In genomic region chr10:56373021-56373720, GRCm38 (mm10) we compare ENCODE assay signal across 8 mouse cellular contexts. TPM values are rescaled to one million over a fixed set of nuclear protein-coding genes. Genes with fewer than 3 reads are reported as not detected.
DNase-seq lines count a peak whose midpoint lies in the region; ATAC-seq and TF ChIP-seq lines count a peak whose summit lies in the region.
"Had no signal": no experiment of that assay in that cellular context is flagged by ENCODE, and none has a peak within 500 bp of the region (broad histone marks: within the 10 kb centered on the region; RNA-seq: fewer than 3 reads in every experiment).

No protein-coding gene starts in this region.

- ATAC-seq in lung, embryonic 16.5 days (ENCODE audit: low read depth), result peak; percentile 51; the same call in 1 of the 2 replicates
- ATAC-seq in embryonic facial prominence, embryonic 13.5 days (ENCODE audit: insufficient number of reproducible peaks, insufficient read depth, low FRiP score, low TSS enrichment, low read depth), result no peak
- ATAC-seq in hindbrain, postnatal 0 days, result peak; percentile 79; the same call in 1 of the 2 replicates
- peak; percentile 86 for ATAC-seq in neural tube, embryonic 14.5 days (ENCODE audit: low read depth)
- ATAC-seq in megakaryocyte, adult 5-6 weeks (ENCODE audit: poor library complexity, severe bottlenecking), result no peak

- 17% methylated on average over 8 of the region's 8 CpGs for WGBS in lung, embryonic 16.5 days
- 21% methylated on average over 8 of the region's 8 CpGs for WGBS in embryonic facial prominence, embryonic 13.5 days
- WGBS in hindbrain, postnatal 0 days, result 30% methylated on average over 8 of the region's 8 CpGs
- WGBS in neural tube, embryonic 14.5 days, result 23% methylated on average over 8 of the region's 8 CpGs

- H3K27me3 ChIP-seq in lung, embryonic 16.5 days (ENCODE audit: control insufficient read depth, insufficient read depth, low read depth, low read length), result no peaks in the 10 kb centered on the region
- no peaks in the 10 kb centered on the region for H3K27me3 ChIP-seq in embryonic facial prominence, embryonic 13.5 days
- 0 out of 2 replicates have a peak, but pooled peaks cover 6% of the 10 kb centered on the region for H3K27me3 ChIP-seq in hindbrain, postnatal 0 days (ENCODE audit: insufficient read depth, low read length)
- no peaks in the 10 kb centered on the region for H3K27me3 ChIP-seq in neural tube, embryonic 14.5 days (ENCODE audit: control insufficient read depth, insufficient read depth, low read length)
- H3K27me3 ChIP-seq: embryonic facial prominence, embryonic 12.5 days had no signal

- H3K27ac ChIP-seq in lung, embryonic 16.5 days (ENCODE audit: low read length), result no peak overlapping the region
- 0 out of 2 replicates have a peak overlapping the region, but pooled peaks have one; percentile 40 for H3K27ac ChIP-seq in embryonic facial prominence, embryonic 13.5 days
- H3K27ac ChIP-seq in hindbrain, postnatal 0 days, result no peak overlapping the region
- H3K27ac ChIP-seq in neural tube, embryonic 14.5 days (ENCODE audit: low read depth, low read length), result no peak overlapping the region

- no peak for DNase-seq in lung, postnatal 4 days
- DNase-seq in hindbrain, postnatal 0 days (ENCODE audit: low spot score), result peak; percentile 80
- DNase-seq in natural killer cell, adult 2 months (ENCODE audit: low spot score in 2 of 2), result no peak

- H3K9me3 ChIP-seq in lung, embryonic 16.5 days (ENCODE audit: control insufficient read depth, low read length), result no peaks in the 10 kb centered on the region
- H3K9me3 ChIP-seq in embryonic facial prominence, embryonic 13.5 days, result no peaks in the 10 kb centered on the region
- H3K9me3 ChIP-seq in hindbrain, postnatal 0 days (ENCODE audit: low read length), result no peaks in the 10 kb centered on the region
- no peaks in the 10 kb centered on the region for H3K9me3 ChIP-seq in neural tube, embryonic 14.5 days (ENCODE audit: control insufficient read depth, low read length)
- H3K9me3 ChIP-seq: embryonic facial prominence, embryonic 12.5 days had no signal

- H3K4me1 ChIP-seq in lung, embryonic 16.5 days (replicated peaks; ENCODE audit: control insufficient read depth, insufficient read depth, low read length), result peaks cover 4% of the 10 kb centered on the region
- H3K4me1 ChIP-seq in embryonic facial prominence, embryonic 13.5 days, result peaks cover 19% of the 10 kb centered on the region
- no peaks in the 10 kb centered on the region for H3K4me1 ChIP-seq in hindbrain, postnatal 0 days (ENCODE audit: insufficient read depth, low read length)
- H3K4me1 ChIP-seq in neural tube, embryonic 14.5 days (ENCODE audit: control insufficient read depth, insufficient read depth, low read length), result 0 out of 2 replicates have a peak, but pooled peaks cover 4% of the 10 kb centered on the region

- H3K4me3 ChIP-seq in lung, embryonic 16.5 days (ENCODE audit: low read length), result no peak overlapping the region
- no peak overlapping the region for H3K4me3 ChIP-seq in embryonic facial prominence, embryonic 13.5 days
- no peak overlapping the region; the same call in 1 of the 2 replicates for H3K4me3 ChIP-seq in hindbrain, postnatal 0 days (ENCODE audit: low read length)
- H3K4me3 ChIP-seq in neural tube, embryonic 14.5 days (ENCODE audit: low read depth, low read length), result no peak overlapping the region
- H3K4me3 ChIP-seq: embryonic facial prominence, embryonic 12.5 days had no signal

- peak overlapping the region; percentile 37 for H3K4me2 ChIP-seq in lung, embryonic 16.5 days (ENCODE audit: low read depth, low read length)
- peak overlapping the region; percentile 37 for H3K4me2 ChIP-seq in embryonic facial prominence, embryonic 13.5 days
- peak overlapping the region; percentile 38 for H3K4me2 ChIP-seq in hindbrain, postnatal 0 days (ENCODE audit: low read depth, low read length)
- peak overlapping the region; percentile 12; the same call in 1 of the 2 replicates for H3K4me2 ChIP-seq in neural tube, embryonic 14.5 days (ENCODE audit: low read depth, low read length)
- H3K4me2 ChIP-seq: embryonic facial prominence, embryonic 12.5 days had no signal

- no peak overlapping the region for H3K9ac ChIP-seq in lung, embryonic 16.5 days (ENCODE audit: low read length)
- no peak overlapping the region for H3K9ac ChIP-seq in embryonic facial prominence, embryonic 13.5 days
- H3K9ac ChIP-seq in hindbrain, postnatal 0 days (replicated peaks; ENCODE audit: low read length), result no peak overlapping the region
- H3K9ac ChIP-seq in neural tube, embryonic 14.5 days (replicated peaks; ENCODE audit: low read depth, low read length), result no peak overlapping the region; the same call in 1 of the 2 replicates
- H3K9ac ChIP-seq: embryonic facial prominence, embryonic 12.5 days had no signal

- no peaks in the 10 kb centered on the region for H3K36me3 ChIP-seq in lung, embryonic 16.5 days (ENCODE audit: control insufficient read depth, insufficient read depth, low read length)
- no peaks in the 10 kb centered on the region for H3K36me3 ChIP-seq in embryonic facial prominence, embryonic 13.5 days
- H3K36me3 ChIP-seq in hindbrain, postnatal 0 days (ENCODE audit: insufficient read depth, low read length), result no peaks in the 10 kb centered on the region
- H3K36me3 ChIP-seq in neural tube, embryonic 14.5 days (ENCODE audit: control insufficient read depth, insufficient read depth, low read length), result no peaks in the 10 kb centered on the region
- H3K36me3 ChIP-seq: embryonic facial prominence, embryonic 12.5 days had no signal

- TF ChIP-seq CTCF in hindbrain, postnatal 0 days (IDR thresholded peaks at IDR 0.05; ENCODE audit: low read depth), result peak; percentile 80

RNA-seq across cellular contexts. Expression of gene Gja1, which starts 4.0 kb away (rescaled TPM):
- polyA plus RNA-seq in lung, embryonic 16.5 days (2015; fragmentation: Nextera tagmentation; extraction: Ambion mirVana), result 111 and 114 TPM in 2 replicates
- 309 and 330 TPM in 2 replicates for polyA plus RNA-seq in embryonic facial prominence, embryonic 13.5 days (2015; fragmentation: Nextera tagmentation; extraction: Ambion mirVana)
- total RNA-seq in hindbrain, postnatal 0 days (2014; rRNA removed), result 72.7 and 80.6 TPM in 2 replicates
- 194 and 217 TPM in 2 replicates for polyA plus RNA-seq in hindbrain, postnatal 0 days (2015; fragmentation: Nextera tagmentation; extraction: Ambion mirVana)
- polyA plus RNA-seq in neural tube, embryonic 14.5 days (2014; fragmentation: Nextera tagmentation; extraction: Ambion mirVana), result 38.4 and 111 TPM in 2 replicates
- 1.1 and 1.3 TPM in 2 replicates for total RNA-seq in megakaryocyte, adult 5-6 weeks (2015)
- 1.9 and 2.1 TPM in 2 replicates for total RNA-seq in megakaryocyte, adult 5-6 weeks (2017)

Comparison
In these comparisons a context has a peak if more than half of its experiments do, and no peak if none do; other contexts are left out.
1. ATAC-seq: peak in lung, embryonic 16.5 days (single experiment), hindbrain, postnatal 0 days (single experiment) and neural tube, embryonic 14.5 days (single experiment); none in embryonic facial prominence, embryonic 13.5 days (single experiment) and megakaryocyte, adult 5-6 weeks (single experiment).
2. Peak in every context shown above with its lines, with median percentiles within 50 percentile points of each other: H3K4me2 ChIP-seq.